Mouse (Mus musculus): Measurements from ENCODE around the gene Reep6. TPM values are rescaled to one million over a fixed set of nuclear protein-coding genes. Genes with fewer than 3 reads are reported as not detected.
A peak's percentile ranks its signal among the peaks of the same experiment; 100 is the strongest.

Reep6 gene
- polyA plus RNA-seq (2015; fragmentation: Nextera tagmentation; extraction: Ambion mirVana), result 3.3 and 4.5 TPM in 2 replicates

GRCm38 (mm10) chr10:80329273-80330081 lies at the start of gene Reep6, which contains the start of gene Pcsk4:
TSS of gene Reep6 (plus strand) at chr10:80329953.
TSS of gene Pcsk4 (minus strand) at chr10:80329498.
- ATAC-seq (ENCODE audit: low read depth), result peak; percentile 92
- H3K9ac ChIP-seq, result peak within 1 kb of the TSS; percentile 60
- H3K4me2 ChIP-seq, result peak within 1 kb of the TSS; percentile 80
- peak within 1 kb of the TSS; percentile 48 for H3K4me3 ChIP-seq
- no peaks in the 10 kb centered on the region for H3K36me3 ChIP-seq
- peaks cover 33% of the 10 kb centered on the region for H3K27me3 ChIP-seq
- WGBS, result 5% methylated on average over 36 of the region's 36 CpGs
- no peaks in the 10 kb centered on the region for H3K9me3 ChIP-seq
- peaks cover 18% of the 10 kb centered on the region for H3K4me1 ChIP-seq (replicated peaks)
- no peak within 1 kb of the TSS for H3K27ac ChIP-seq (replicated peaks)

- WGBS, result 81% methylated on average over 7 of the region's 7 CpGs
- no peak overlapping the region for H3K4me3 ChIP-seq
- H3K27me3 ChIP-seq, result no peaks in the 10 kb centered on the region
- peaks cover 95% of the 10 kb centered on the region for H3K36me3 ChIP-seq
- H3K27ac ChIP-seq (replicated peaks), result peak overlapping the region; percentile 71
- 0 out of 2 replicates have a peak, but pooled peaks have one; percentile 3 for ATAC-seq (ENCODE audit: low read depth)
- H3K9me3 ChIP-seq, result no peaks in the 10 kb centered on the region
- H3K4me2 ChIP-seq, result no peak overlapping the region
- H3K9ac ChIP-seq, result peak overlapping the region; percentile 31; the same call in 1 of the 2 replicates
- H3K4me1 ChIP-seq (replicated peaks), result peaks cover 10% of the 10 kb centered on the region
Measured at GRCm38 (mm10) chr10:80281304-80281703, 48.4 kb upstream of the Reep6 start.

DNA sequence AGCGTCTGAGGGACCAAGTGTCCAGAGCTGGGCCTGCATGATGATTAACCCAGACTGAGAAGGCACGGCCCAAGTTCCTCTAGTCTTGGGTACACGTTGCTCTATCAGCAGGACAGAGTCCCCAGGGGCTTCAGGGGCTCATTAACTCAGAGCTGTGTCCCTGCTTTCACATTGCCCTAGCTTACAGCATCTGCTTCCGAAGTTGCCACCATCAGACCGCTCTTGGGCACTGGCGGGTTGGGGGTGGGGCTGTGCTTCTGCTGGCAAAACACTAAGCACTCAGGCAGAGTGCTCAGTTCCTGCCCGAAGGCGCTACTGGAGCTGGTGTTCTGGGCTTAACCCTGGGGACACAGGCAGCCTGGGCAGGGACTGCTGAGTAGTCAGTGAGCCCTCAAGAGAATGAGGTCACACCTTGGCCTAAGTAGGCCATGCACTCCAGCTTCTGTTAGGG lies 47.8 kb upstream of the Reep6 start:
- WGBS, result 53% methylated on average over 8 of the region's 8 CpGs
- H3K4me3 ChIP-seq, result no peak overlapping the region

GRCm38 (mm10) chr10:80282481-80283441 lies 47.0 kb upstream of the Reep6 start:
- Histone ChIP-seq H3K4me2 (no peak overlapping the region), H3K27me3 (no peaks in the 10 kb centered on the region), H3K4me3 (no peak overlapping the region), H3K27ac (replicated peaks) (peak overlapping the region; percentile 71), H3K36me3 (peaks cover 95% of the 10 kb centered on the region), H3K9ac (no peak overlapping the region), H3K9me3 (no peaks in the 10 kb centered on the region), H3K4me1 (replicated peaks) (peaks cover 10% of the 10 kb centered on the region)
- no peak for ATAC-seq (ENCODE audit: low read depth)
- WGBS, result 89% methylated on average over 20 of the region's 20 CpGs

More for the DNA sequence above, 47.8 kb upstream of the Reep6 start:
- ATAC-seq (ENCODE audit: low read depth), result peak; percentile 52
- Histone ChIP-seq H3K27ac (replicated peaks) (peak overlapping the region; percentile 71), H3K9me3 (no peaks in the 10 kb centered on the region), H3K4me1 (replicated peaks) (peaks cover 10% of the 10 kb centered on the region), H3K27me3 (no peaks in the 10 kb centered on the region), H3K36me3 (peaks cover 96% of the 10 kb centered on the region), H3K9ac (peak overlapping the region; percentile 31; the same call in 1 of the 2 replicates), H3K4me2 (no peak overlapping the region)

DNA sequence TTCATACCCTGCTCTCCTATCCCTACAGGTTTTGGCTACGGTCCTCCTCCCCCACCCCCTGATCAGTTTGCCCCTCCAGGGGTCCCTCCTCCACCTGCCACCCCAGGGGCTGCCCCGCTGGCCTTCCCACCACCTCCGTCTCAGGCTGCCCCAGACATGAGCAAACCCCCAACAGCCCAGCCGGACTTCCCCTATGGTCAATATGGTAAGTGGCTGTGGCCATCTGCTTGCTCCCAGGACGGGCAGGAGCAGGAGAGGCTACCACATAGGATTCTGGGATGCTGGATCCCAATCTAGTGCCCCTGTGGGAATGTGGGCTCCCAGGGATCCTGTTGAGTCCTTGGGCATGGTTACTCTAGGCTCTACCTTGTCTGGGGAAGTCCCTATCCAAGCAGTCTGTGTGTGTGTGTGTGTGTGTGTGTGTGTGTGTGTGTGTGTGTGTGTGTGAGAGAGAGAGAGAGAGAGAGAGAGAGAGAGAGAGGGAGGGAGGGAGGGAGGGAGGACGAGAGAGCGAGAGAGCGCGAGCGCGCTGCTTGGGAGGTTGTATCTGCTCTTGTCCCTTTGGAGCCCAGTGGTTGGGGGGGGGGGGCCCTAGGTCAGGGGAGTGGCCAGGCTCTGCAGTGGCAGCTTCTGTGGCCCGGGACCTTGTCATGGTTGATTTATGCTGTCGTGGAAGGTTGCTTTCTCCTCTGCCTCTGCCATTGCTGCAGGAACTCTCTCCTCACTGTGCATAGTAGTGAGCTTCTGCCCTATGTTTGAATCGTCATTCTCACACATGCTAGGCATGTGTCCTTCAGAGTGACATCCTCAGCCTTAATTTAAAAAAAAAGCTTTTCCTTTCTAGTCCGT lies 44.3 kb upstream of the Reep6 start:
- Histone ChIP-seq H3K9me3 (no peaks in the 10 kb centered on the region), H3K27me3 (no peaks in the 10 kb centered on the region), H3K4me3 (no peak overlapping the region), H3K4me2 (no peak overlapping the region), H3K36me3 (peaks cover 86% of the 10 kb centered on the region), H3K4me1 (replicated peaks) (peaks cover 10% of the 10 kb centered on the region), H3K27ac (replicated peaks) (0 out of 2 replicates have a peak overlapping the region, but pooled peaks have one; percentile 14), H3K9ac (no peak overlapping the region)
- 71% methylated on average over 14 of the region's 15 CpGs for WGBS
- no peak for ATAC-seq (ENCODE audit: low read depth)

GRCm38 (mm10) chr10:80288097-80288496 lies 41.7 kb upstream of the Reep6 start:
- Histone ChIP-seq H3K36me3 (peaks cover 62% of the 10 kb centered on the region), H3K27me3 (no peaks in the 10 kb centered on the region), H3K9me3 (no peaks in the 10 kb centered on the region), H3K4me3 (no peak overlapping the region), H3K4me2 (no peak overlapping the region), H3K9ac (no peak overlapping the region), H3K4me1 (replicated peaks) (peaks cover 10% of the 10 kb centered on the region), H3K27ac (replicated peaks) (no peak overlapping the region)
- ATAC-seq (ENCODE audit: low read depth), result no peak
- WGBS, result 96% methylated on average over 12 of the region's 12 CpGs

- Histone ChIP-seq H3K27me3 (no peaks in the 10 kb centered on the region), H3K4me2 (no peak overlapping the region), H3K4me1 (replicated peaks) (peaks cover 15% of the 10 kb centered on the region), H3K9ac (no peak overlapping the region), H3K36me3 (peaks cover 62% of the 10 kb centered on the region), H3K27ac (replicated peaks) (no peak overlapping the region), H3K4me3 (no peak overlapping the region), H3K9me3 (no peaks in the 10 kb centered on the region)
- 79% methylated on average over 8 of the region's 8 CpGs for WGBS
- no peak for ATAC-seq (ENCODE audit: low read depth)
Measured at GRCm38 (mm10) chr10:80288657-80289056, 41.1 kb upstream of the Reep6 start.

DNA sequence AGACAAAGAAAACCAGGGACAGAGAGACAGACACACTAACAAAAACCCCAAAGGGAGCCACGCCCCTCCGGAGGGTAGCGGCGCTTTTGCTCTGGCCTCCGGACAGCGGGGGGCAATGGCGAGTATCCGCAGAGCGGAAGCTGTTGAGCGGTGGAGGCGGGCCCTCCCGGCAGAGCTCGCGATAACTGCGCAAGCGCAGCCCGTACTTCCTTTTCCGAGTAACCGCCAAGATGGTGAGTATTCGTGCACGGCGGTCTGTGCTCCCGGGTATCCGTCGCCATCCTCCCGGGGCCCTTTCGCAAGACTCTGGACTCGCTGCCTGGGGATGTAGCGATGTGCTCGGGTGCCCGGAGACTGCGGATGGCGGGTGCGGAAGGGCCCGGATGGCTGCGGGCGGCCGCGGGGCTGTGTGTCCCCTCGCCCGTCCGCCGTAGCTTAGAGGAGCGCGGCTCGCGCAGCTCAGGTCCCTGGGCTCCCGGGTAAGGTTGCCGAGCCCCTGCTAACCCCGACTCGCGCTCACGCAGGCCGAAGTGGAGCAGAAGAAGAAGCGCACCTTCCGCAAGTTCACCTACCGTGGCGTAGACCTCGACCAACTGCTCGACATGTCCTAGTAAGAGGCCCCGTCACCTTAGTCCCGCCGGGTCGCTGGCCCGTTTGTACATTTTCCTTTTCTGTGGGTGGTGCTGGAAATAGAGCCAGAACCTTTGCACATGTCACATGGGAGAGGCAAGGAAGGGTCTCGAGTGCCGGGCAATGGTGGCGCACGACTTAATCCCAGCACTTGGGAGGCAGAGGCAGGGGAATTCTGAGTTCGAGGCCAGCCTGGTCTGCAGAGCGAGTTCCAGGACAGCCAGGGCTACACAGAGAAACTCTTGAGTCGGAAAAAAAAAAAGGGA lies 37.3 kb upstream of the Reep6 start, which contains the start of gene Rps15:
Gene Rps15, plus strand, starts transcription at position 203 of the 896 bp plus-strand sequence.
- Histone ChIP-seq H3K27me3 (no peaks in the 10 kb centered on the region), H3K4me1 (replicated peaks) (peaks cover 54% of the 10 kb centered on the region), H3K9ac (peak within 1 kb of the TSS; percentile 100), H3K4me2 (peak within 1 kb of the TSS; percentile 100), H3K4me3 (peak within 1 kb of the TSS; percentile 97), H3K27ac (replicated peaks) (peak within 1 kb of the TSS; percentile 91), H3K36me3 (peaks cover 39% of the 10 kb centered on the region), H3K9me3 (no peaks in the 10 kb centered on the region)
- ATAC-seq (ENCODE audit: low read depth), result peak; percentile 69
- under 1% methylated on average over 72 of the region's 72 CpGs for WGBS

DNA sequence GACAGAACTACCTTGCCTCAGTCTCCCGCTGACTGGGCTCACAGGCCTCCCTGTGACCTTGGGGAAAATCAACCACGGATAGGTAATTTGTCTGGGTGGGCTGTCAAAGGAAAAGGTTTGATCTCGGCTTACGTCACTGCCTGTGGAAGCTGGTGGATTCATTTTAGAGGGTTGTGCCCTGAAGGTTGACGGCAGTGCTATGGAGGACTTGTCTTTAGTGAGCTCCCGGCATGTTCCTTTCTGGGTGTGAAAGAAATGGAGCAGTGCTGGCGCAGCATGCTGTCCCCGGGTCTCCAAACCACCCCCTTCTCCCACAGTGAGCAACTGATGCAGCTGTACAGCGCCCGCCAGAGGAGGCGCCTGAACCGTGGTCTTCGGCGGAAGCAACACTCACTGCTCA lies 36.4 kb upstream of the Reep6 start:
- peak overlapping the region; percentile 100 for H3K9ac ChIP-seq
- H3K27me3 ChIP-seq, result no peaks in the 10 kb centered on the region
- 21% methylated on average over 14 of the region's 14 CpGs for WGBS
- H3K4me1 ChIP-seq (replicated peaks), result peaks cover 62% of the 10 kb centered on the region
- peak overlapping the region; percentile 91 for H3K27ac ChIP-seq (replicated peaks)
- ATAC-seq (ENCODE audit: low read depth), result no peak
- H3K36me3 ChIP-seq, result peaks cover 32% of the 10 kb centered on the region
- H3K4me2 ChIP-seq, result peak overlapping the region; percentile 100
- no peaks in the 10 kb centered on the region for H3K9me3 ChIP-seq
- H3K4me3 ChIP-seq, result peak overlapping the region; percentile 97

GRCm38 (mm10) chr10:80294311-80294710 lies 35.4 kb upstream of the Reep6 start:
- no peak for ATAC-seq (ENCODE audit: low read depth)
- WGBS, result 71% methylated on average over 4 of the region's 4 CpGs
- Histone ChIP-seq H3K27me3 (no peaks in the 10 kb centered on the region), H3K4me1 (replicated peaks) (peaks cover 66% of the 10 kb centered on the region), H3K36me3 (peaks cover 23% of the 10 kb centered on the region), H3K27ac (replicated peaks) (0 out of 2 replicates have a peak overlapping the region, but pooled peaks have one; percentile 1), H3K4me3 (no peak overlapping the region), H3K9me3 (no peaks in the 10 kb centered on the region), H3K4me2 (0 out of 2 replicates have a peak overlapping the region, but pooled peaks have one; percentile 100), H3K9ac (peak overlapping the region; percentile 100)
